Mouse (Mus musculus): Measurements from ENCODE around the gene Zmiz1. TPM values are rescaled to one million over a fixed set of nuclear protein-coding genes. Genes with fewer than 3 reads are reported as not detected.

Gene Zmiz1
- total RNA-seq, 2 experiments from 2014 or later, result 86.3 to 88.2 TPM

GRCm38 (mm10) chr14:25533631-25534395 is 74.8 kb downstream of the Zmiz1 start:
- no peak for DNase-seq (ENCODE audit: low spot score in 2 of 2)

- DNase-seq (ENCODE audit: low spot score in 2 of 2), result no peak
These were observed 75.4 kb downstream of the Zmiz1 start for GRCm38 (mm10) chr14:25534396-25534769.

- DNase-seq (ENCODE audit: low spot score in 2 of 2), result no peak
These were observed 76.1 kb downstream of the Zmiz1 start for GRCm38 (mm10) chr14:25534918-25535582.

GRCm38 (mm10) chr14:25535583-25535943 is 76.6 kb downstream of the Zmiz1 start:
- DNase-seq (ENCODE audit: low spot score in 2 of 2), result no peak

GRCm38 (mm10) chr14:25536476-25536875 is 77.5 kb downstream of the Zmiz1 start:
- no peak for DNase-seq (ENCODE audit: low spot score in 2 of 2)

GRCm38 (mm10) chr14:25537351-25537750 is 78.4 kb downstream of the Zmiz1 start:
- DNase-seq (ENCODE audit: low spot score in 2 of 2), result no peak

GRCm38 (mm10) chr14:25538522-25538921 is 79.5 kb downstream of the Zmiz1 start:
- no peak for DNase-seq (ENCODE audit: low spot score in 2 of 2)

GRCm38 (mm10) chr14:25539493-25540116 is 80.6 kb downstream of the Zmiz1 start:
- no peak for DNase-seq (ENCODE audit: low spot score in 2 of 2)

GRCm38 (mm10) chr14:25540172-25540571 is 81.2 kb downstream of the Zmiz1 start:
- no peak for DNase-seq (ENCODE audit: low spot score in 2 of 2)

- DNase-seq (ENCODE audit: low spot score in 2 of 2), result no peak
These were observed 82.2 kb downstream of the Zmiz1 start for GRCm38 (mm10) chr14:25541213-25541612.

- DNase-seq (ENCODE audit: low spot score in 2 of 2), result no peak
These were observed 84.1 kb downstream of the Zmiz1 start for GRCm38 (mm10) chr14:25543098-25543497.

- no peak for DNase-seq (ENCODE audit: low spot score in 2 of 2)
These were observed 84.9 kb downstream of the Zmiz1 start for GRCm38 (mm10) chr14:25543927-25544326.

- no peak for DNase-seq (ENCODE audit: low spot score in 2 of 2)
These were observed 88.1 kb downstream of the Zmiz1 start for GRCm38 (mm10) chr14:25546852-25547621.

GRCm38 (mm10) chr14:25547882-25548281 is 88.9 kb downstream of the Zmiz1 start:
- DNase-seq (ENCODE audit: low spot score in 2 of 2), result no peak

- DNase-seq (ENCODE audit: low spot score in 2 of 2), result no peak
These were observed 89.7 kb downstream of the Zmiz1 start for GRCm38 (mm10) chr14:25548650-25549049.

- no peak for DNase-seq (ENCODE audit: low spot score in 2 of 2)
These were observed 90.1 kb downstream of the Zmiz1 start for GRCm38 (mm10) chr14:25549125-25549524.

- peak; percentile 50 to 70 for DNase-seq (ENCODE audit: low spot score in 2 of 2)
These were observed 91.2 kb downstream of the Zmiz1 start for GRCm38 (mm10) chr14:25549871-25550840.

- DNase-seq (ENCODE audit: low spot score in 2 of 2), result no peak
These were observed 92.7 kb downstream of the Zmiz1 start for GRCm38 (mm10) chr14:25551731-25552130.

- DNase-seq (ENCODE audit: low spot score in 2 of 2), result no peak
These were observed 94.4 kb downstream of the Zmiz1 start for GRCm38 (mm10) chr14:25553382-25553781.

- no peak for DNase-seq (ENCODE audit: low spot score in 2 of 2)
These were observed 95.8 kb downstream of the Zmiz1 start for GRCm38 (mm10) chr14:25554781-25555180.

All from layer of hippocampus, adult 18-20 months (tissue).